Mouse (Mus musculus): ENCODE measurements around the gene Etfdh. TPM values are rescaled to one million over a fixed set of nuclear protein-coding genes. Genes with fewer than 3 reads are reported as not detected.

Gene Etfdh
- polyA plus RNA-seq, 2 experiments = 21.7 to 40.7 TPM

DNA sequence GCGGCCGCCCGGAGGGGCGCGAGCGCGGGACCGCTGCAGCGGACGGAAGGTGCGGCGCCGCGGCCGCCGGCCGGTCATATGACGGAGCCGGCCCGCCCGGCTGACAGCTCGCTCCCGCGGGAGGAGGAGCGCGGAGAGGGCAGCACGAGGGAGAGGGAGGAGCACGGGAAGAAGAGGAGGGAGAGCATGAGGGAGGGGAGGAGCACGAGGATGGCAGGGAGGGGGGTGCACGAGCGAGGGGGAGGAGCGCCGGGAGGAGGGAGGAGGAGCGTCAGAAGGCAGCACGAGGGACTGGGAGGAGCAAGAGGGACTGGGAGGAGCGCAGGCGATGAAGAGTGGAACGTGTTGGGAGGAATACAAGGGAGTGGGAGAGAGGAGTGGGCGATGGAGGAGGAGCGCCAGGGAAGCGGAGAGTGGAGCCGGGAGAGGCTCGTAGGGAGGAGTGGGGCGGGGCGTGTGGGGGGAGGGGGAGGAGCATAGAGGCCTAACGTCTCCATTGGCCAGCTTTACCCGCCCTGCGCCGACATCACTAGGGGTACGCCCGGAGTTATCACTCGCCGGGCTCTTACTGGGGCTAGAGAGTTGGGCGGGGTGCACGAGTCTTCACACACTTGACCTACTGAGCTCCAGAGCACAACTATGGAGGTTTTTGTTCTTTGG lies 61.5 kb downstream of the Etfdh start, which contains the start of gene Fnip2:
Fnip2 (minus strand) TSS at position 94 of the 660 bp plus-strand sequence.
- peak within 1 kb of the TSS; percentile 93 for H3K27ac ChIP-seq
- H3K4me2 ChIP-seq (ENCODE audit: low read depth) = peak within 1 kb of the TSS; percentile 91
- H3K4me1 ChIP-seq (replicated peaks; ENCODE audit: control insufficient read depth in 2 of 2, insufficient read depth in 2 of 2, low read length in 1 of 2) = peaks cover 18 to 33% of the 10 kb centered on the region in 2 experiments
- H3K9ac ChIP-seq (replicated peaks) = peak within 1 kb of the TSS; percentile 87
- DNase-seq (ENCODE audit: low read depth in 3 of 3, low spot score in 3 of 3) (peak; percentile 92 to 94 (median 93)), ATAC-seq (ENCODE audit: insufficient read depth) (peak; percentile 92)
- WGBS (ENCODE audit: insufficient replicate concordance) = 1% methylated on average over 48 of the region's 55 CpGs
- no peaks in the 10 kb centered on the region for H3K27me3 ChIP-seq (ENCODE audit: control insufficient read depth, insufficient read depth, low read length)
- H3K36me3 ChIP-seq (replicated peaks; ENCODE audit: control insufficient read depth, insufficient read depth, low read depth) = no peaks in the 10 kb centered on the region
- peak within 1 kb of the TSS; percentile 83 to 95 for H3K4me3 ChIP-seq (ENCODE audit: insufficient read depth in 1 of 2, low read depth in 2 of 2, low read length in 2 of 2)
- H3K9me3 ChIP-seq (ENCODE audit: control insufficient read depth, low read length) = no peaks in the 10 kb centered on the region
- TF ChIP-seq CTCF (IDR thresholded peaks at IDR 0.05; ENCODE audit: low read depth) (no peak), EP300 (IDR thresholded peaks at IDR 0.05; ENCODE audit: low read depth) (peak; percentile 26; the same call in 1 of the 2 replicates)

DNA sequence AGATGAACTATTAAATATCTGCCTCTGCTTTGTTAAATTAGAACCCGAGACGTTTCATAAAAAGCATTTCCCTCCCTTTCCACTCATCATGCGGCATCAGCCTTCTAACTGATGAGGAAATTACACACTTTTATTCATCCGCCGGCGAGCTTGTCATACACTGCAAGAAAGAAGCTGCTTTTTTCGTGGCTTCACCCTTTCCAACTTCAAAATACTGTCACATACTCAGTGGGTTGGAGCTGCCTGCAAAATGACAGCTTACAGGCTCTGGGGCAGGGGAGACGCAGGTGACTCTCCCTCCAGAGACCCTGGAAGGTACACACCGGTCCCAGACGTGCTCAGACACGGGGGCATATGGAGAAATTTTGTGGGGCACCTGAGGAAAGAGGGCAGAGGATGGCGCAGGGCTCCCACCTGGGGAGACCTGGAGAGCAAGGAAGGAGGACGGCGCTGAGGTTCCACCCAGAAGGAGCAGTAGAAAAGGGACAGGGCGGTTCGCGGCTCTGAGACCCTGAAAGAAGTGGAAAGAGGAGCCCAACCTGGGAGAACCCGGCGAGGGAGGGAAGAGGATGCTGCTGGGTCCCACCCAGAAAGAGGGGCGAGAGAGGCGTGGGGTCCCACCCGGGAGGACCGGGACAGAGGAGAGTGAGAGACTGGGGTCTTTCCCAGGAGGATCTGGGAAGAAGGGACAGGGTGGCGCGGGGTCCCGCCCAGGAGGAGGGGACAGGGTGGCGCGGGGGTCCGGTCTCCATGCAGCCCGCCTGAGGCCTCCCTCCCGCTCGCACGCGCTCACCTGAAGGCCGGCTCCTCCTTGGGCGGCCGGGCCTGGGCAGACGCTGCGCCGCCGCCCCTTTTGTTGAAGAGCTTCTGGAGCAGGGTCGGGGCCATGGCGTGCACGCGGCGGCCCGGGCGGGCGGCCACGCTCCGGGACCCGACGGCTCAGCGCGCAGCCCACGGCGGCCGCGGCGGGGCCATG lies 62.3 kb downstream of the Etfdh start:
- Histone ChIP-seq H3K4me1 (replicated peaks; ENCODE audit: control insufficient read depth in 2 of 2, insufficient read depth in 2 of 2, low read length in 1 of 2) (peaks cover 17 to 26% of the 10 kb centered on the region in 2 experiments), H3K36me3 (replicated peaks; ENCODE audit: control insufficient read depth, insufficient read depth, low read depth) (no peaks in the 10 kb centered on the region), H3K9me3 (ENCODE audit: control insufficient read depth, low read length) (no peaks in the 10 kb centered on the region), H3K9ac (replicated peaks) (peak overlapping the region; percentile 87), H3K27me3 (ENCODE audit: control insufficient read depth, insufficient read depth, low read length) (no peaks in the 10 kb centered on the region), H3K4me3 (ENCODE audit: insufficient read depth in 1 of 2, low read depth in 2 of 2, low read length in 2 of 2) (peak overlapping the region; percentile 83 to 95), H3K4me2 (ENCODE audit: low read depth) (peak overlapping the region; percentile 91), H3K27ac (peak overlapping the region; percentile 93)
- TF ChIP-seq CTCF (IDR thresholded peaks at IDR 0.05; ENCODE audit: low read depth) = no peak
- TF ChIP-seq EP300 (IDR thresholded peaks at IDR 0.05; ENCODE audit: low read depth) = no peak
- whole genome bisulfite sequencing (ENCODE audit: insufficient replicate concordance) = 2% methylated on average over 54 of the region's 60 CpGs
- no peak for DNase-seq (ENCODE audit: low read depth in 3 of 3, low spot score in 3 of 3)
- peak; percentile 46 for ATAC-seq (ENCODE audit: insufficient read depth)

DNA sequence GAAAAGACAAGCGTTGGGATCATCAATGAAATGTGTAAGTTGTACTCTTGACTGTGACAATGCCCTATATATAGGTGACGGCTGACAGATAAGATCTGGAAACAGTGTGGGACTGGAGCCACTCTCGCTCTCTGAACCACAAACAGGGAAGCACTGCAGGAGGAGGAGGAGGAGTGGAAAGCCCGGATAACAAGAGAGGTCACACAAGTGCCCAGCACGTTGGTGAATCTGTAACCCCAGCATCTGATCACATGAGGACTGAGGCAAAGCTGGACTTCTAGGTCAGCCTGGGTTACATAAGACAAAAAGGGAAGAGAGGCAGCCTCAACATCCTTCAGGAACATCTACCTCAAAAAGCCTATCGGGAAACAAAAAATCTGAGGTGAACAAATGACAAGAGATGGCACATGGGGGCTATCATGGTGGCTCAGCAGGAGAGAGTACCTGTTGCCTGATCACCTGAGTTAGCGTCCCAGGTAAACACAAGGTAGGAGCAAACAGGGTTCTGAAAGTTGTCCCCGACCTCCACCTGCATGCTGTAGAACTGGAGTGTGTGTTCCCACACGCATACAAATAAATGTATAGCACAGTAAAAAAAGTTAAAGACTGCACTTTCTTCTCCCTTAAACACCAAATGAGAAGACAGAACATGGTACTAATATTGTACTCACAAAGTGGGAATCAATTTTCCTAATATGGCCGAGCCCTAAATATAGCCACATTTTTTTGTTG lies 64.3 kb downstream of the Etfdh start:
- ATAC-seq (ENCODE audit: insufficient read depth) (no peak), DNase-seq (ENCODE audit: low read depth in 3 of 3, low spot score in 3 of 3) (no peak)
- Histone ChIP-seq H3K36me3 (replicated peaks; ENCODE audit: control insufficient read depth, insufficient read depth, low read depth) (no peaks in the 10 kb centered on the region; the same call in 1 of the 2 replicates), H3K9me3 (ENCODE audit: control insufficient read depth, low read length) (no peaks in the 10 kb centered on the region), H3K4me1 (replicated peaks; ENCODE audit: control insufficient read depth in 2 of 2, insufficient read depth in 2 of 2, low read length in 1 of 2) (peaks cover 17 to 26% of the 10 kb centered on the region in 2 experiments), H3K27ac (no peak overlapping the region), H3K4me3 (ENCODE audit: insufficient read depth in 1 of 2, low read depth in 2 of 2, low read length in 2 of 2) (peak overlapping the region; percentile 40 to 83; a peak in 3 of 4 replicates), H3K9ac (replicated peaks) (peak overlapping the region; percentile 87), H3K4me2 (ENCODE audit: low read depth) (peak overlapping the region; percentile 91), H3K27me3 (ENCODE audit: control insufficient read depth, insufficient read depth, low read length) (no peaks in the 10 kb centered on the region)
- 45% methylated on average over 10 of the region's 10 CpGs for WGBS (ENCODE audit: insufficient replicate concordance)
- TF ChIP-seq EP300 (IDR thresholded peaks at IDR 0.05; ENCODE audit: low read depth) (no peak), CTCF (IDR thresholded peaks at IDR 0.05; ENCODE audit: low read depth) (no peak)

DNA sequence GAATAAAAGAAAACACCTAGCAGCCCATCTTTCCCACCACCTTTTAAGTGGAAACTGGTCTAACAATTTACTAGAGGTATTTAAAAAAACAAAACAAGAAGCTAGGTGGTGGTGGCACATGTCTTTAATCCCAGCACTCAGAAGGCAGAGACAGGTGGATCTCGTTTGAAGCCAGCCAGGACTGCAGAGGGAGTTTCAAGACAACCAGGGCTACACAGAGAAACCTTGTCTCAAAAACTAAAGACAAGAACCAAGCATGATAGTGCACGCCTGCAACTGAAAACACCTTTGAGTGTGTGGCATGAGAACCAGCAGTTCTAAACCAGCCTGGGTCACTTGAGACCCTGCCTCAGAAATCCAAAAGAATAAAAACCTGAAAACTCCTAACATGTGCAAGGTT lies 65.8 kb downstream of the Etfdh start:
- H3K27me3 ChIP-seq (ENCODE audit: control insufficient read depth, insufficient read depth, low read length) = no peaks in the 10 kb centered on the region
- H3K4me1 ChIP-seq (replicated peaks; ENCODE audit: control insufficient read depth in 2 of 2, insufficient read depth in 2 of 2, low read length in 1 of 2) = peaks cover 12 to 22% of the 10 kb centered on the region in 2 experiments
- ATAC-seq (ENCODE audit: insufficient read depth) (no peak), DNase-seq (ENCODE audit: low read depth in 3 of 3, low spot score in 3 of 3) (no peak)
- no peak overlapping the region for H3K4me2 ChIP-seq (ENCODE audit: low read depth)
- no peaks in the 10 kb centered on the region for H3K9me3 ChIP-seq (ENCODE audit: control insufficient read depth, low read length)
- H3K27ac ChIP-seq = no peak overlapping the region
- no peaks in the 10 kb centered on the region; the same call in 1 of the 2 replicates for H3K36me3 ChIP-seq (replicated peaks; ENCODE audit: control insufficient read depth, insufficient read depth, low read depth)
- no peak overlapping the region for H3K4me3 ChIP-seq (ENCODE audit: insufficient read depth in 1 of 2, low read depth in 2 of 2, low read length in 2 of 2)
- 74% methylated on average over 2 of the region's 2 CpGs for WGBS (ENCODE audit: insufficient replicate concordance)
- no peak overlapping the region for H3K9ac ChIP-seq (replicated peaks)
- TF ChIP-seq CTCF (IDR thresholded peaks at IDR 0.05; ENCODE audit: low read depth) (no peak), EP300 (IDR thresholded peaks at IDR 0.05; ENCODE audit: low read depth) (no peak)

Data from liver, embryonic 14.5 days (tissue).